Mouse (Mus musculus) cortical plate, adult 2 months (tissue): ENCODE results near the gene Clic3.

Experiments
- CTCF ChIP-seq: fragments of 200-500 bp; IDR thresholded peaks from 2 replicates; pipeline ENCODE4 v1.5.1; 2011; ENCODE audit warnings: mild to moderate bottlenecking, control low read depth, low read length; ENCODE audit not compliant: insufficient read depth; ENCODE audit errors: extremely low read depth
- POLR2A ChIP-seq: fragments of 200-500 bp; IDR thresholded peaks from 2 replicates; pipeline ENCODE4 v1.6.1; 2011; ENCODE audit warnings: mild to moderate bottlenecking, low read length, control low read depth; ENCODE audit not compliant: insufficient read depth; ENCODE audit errors: extremely low read depth

- TF ChIP-seq CTCF (no peak), POLR2A (no peak)
Measured at GRCm38 (mm10) chr2:25431308-25431855, 25.3 kb upstream of the Clic3 start.
